Mouse (Mus musculus) gonadal fat pad, adult 2 months (tissue): ENCODE results near the gene Ppara. TPM values are rescaled to one million over a fixed set of nuclear protein-coding genes. Genes with fewer than 3 reads are reported as not detected.

ENCODE experiments used
- DNase-seq: peaks from one replicate; pipeline ENCODE4 v3.0.0-alpha.2; 2012; ENCODE audit warnings: low read depth
- polyA plus RNA-seq: library from polyadenylated mRNA; depleted of rRNA; stranded (reverse); fragments of >200 nt; gene quantifications from 2 replicates; pipeline ENCODE4 v1.2.3, GENCODE M21; 2012

The Ppara gene
- polyA plus RNA-seq, 1 experiment, result 3.6 TPM

DNA sequence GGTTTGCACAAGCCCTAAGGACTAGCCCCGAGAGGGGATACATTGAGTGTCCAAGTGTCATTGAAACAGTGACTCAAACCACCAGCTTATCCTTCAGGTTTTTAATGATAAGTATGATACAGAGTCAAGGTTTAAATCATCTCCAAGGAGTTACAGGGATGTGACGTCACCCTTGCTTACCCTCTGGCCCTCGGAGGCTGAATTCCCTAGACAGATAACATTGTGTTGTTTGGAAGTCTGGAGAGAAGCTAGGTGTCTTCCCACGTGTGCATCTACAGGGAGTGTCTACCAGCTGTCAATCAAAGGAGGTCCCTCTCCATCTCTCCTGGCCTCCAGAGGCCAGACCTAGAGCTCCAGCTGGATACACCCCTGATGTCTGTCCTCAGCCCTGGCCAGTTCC, 72.1 kb downstream of the Ppara start:
- DNase-seq, result no peak

DNA sequence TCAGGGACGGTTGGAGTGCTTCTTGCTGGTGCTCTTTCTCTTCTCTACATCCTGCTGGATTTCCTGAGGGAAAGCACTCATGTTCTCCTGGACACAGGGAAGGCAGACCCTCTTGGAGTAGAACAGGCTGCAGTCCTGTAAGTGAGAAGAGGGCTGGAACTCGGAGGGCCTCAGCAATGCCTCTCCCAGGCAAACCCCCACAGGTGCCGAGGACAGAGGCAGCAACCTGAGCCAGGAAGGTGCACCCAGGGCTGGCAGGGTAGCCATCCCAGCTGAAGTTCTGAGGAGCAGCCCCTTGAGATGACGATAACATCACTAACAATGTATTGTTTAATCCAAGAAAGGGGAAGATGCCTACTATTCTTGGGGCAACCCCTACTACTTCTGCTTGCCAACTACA, 72.6 kb downstream of the Ppara start:
- no peak for DNase-seq

DNA sequence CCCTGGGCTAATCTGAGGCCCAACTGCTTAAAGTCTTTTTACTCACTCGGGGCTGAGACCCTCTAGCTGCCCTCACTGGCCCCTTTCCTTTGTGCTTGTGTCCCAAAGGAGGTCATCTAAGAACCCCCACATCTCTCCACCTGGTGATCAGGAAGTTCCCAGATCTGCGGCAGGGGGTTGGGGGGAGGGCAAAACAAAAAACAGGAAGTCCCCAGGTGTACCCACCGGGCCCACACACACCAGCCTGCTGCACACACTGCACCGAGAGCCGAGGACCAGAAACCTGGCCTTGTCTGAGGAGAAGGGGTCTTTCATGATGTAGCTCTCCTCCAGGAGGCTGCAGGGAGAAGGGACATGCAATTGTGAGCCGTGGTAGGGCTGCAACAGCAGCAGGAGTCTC, 73.2 kb downstream of the Ppara start:
- no peak for DNase-seq

DNA sequence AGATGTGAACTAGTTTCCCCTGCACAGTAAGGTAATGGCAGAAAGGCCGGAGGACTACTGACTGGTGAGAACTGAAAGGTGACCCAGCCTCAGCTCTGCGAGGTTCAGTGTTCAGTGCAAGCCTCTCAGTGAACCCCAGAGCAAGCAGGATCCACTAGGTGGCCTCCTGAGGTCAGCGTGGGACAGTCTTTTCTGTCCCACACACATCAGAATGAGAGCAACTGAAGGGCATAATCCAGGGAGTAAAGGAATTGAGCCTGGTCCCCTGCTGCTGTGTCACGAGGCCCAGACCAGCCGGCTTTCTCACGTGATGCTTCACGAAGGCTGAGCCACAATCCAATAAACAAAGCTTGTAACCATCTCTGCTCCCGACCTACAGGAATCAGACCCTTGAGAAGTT, 73.7 kb downstream of the Ppara start:
- no peak for DNase-seq

DNA sequence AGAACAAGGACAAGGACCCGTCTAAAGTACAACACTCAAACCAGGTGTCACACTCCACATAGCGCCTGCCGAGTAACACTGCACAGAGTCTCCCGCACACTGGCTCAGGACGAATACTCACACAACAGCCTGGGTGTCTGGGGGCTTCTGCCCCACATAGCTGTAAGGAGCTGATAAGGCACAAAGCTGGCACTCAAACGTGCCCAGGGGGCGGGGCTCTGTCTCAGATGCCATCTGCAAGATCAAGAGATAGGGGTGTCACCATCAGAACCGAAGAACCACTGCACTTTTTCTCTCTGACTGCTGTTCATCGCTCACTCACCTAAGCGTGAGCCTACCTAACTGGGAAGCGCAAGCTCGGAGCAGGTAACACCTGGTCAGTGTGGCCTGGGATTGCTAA, 74.3 kb downstream of the Ppara start:
- DNase-seq, result no peak

DNA sequence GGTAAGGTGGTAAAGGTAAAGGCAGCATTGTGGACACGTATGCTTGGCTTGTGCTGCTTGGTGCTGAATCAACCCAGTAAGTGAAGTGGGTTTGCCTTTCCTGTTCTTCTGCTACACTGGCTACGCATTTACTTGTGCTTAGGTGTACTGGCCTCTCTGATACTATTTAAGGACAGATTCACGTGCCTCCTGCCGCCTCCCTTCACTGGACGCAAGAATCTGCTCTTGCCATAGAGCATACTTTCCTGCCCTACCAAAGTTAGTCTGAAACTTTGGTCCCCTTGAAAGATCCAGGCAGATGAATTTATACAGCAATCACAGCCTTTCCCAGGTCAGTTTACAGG, 75.7 kb downstream of the Ppara start:
- no peak for DNase-seq

DNA sequence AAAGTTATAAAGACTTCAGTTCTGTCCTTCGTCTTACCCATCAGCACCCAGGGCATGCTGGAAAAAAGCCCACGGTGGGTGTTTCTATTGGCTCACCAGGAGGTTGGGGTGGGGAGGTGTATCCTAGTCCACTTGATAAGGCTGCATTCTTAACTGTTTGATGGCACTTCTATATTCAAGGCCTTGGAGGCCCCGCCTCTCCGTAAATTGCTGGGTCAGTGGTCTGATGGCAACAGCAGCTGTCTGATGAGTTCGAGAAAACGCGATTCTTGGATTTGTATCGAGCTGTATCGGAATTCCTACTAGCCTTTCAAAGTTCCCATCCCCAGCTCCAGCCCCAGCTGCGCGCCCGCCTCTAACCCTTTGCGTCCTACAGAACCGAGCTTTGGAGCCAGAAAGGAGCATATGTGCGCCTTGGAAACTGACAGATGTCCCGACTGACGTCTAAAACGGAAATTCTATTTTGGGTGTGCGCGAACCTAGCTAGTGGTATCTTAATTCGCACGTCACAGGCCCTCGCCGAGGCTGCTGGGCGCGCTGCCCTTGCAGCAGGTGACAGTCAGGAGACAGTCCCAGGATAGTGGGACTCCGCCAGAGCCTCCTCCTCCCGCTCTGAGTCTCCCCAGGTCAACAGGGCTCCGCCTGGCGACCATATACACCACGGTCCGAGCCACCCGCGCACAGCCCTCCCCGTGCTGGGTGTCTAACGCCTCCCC, 76.2 kb downstream of the Ppara start:
- no peak for DNase-seq

DNA sequence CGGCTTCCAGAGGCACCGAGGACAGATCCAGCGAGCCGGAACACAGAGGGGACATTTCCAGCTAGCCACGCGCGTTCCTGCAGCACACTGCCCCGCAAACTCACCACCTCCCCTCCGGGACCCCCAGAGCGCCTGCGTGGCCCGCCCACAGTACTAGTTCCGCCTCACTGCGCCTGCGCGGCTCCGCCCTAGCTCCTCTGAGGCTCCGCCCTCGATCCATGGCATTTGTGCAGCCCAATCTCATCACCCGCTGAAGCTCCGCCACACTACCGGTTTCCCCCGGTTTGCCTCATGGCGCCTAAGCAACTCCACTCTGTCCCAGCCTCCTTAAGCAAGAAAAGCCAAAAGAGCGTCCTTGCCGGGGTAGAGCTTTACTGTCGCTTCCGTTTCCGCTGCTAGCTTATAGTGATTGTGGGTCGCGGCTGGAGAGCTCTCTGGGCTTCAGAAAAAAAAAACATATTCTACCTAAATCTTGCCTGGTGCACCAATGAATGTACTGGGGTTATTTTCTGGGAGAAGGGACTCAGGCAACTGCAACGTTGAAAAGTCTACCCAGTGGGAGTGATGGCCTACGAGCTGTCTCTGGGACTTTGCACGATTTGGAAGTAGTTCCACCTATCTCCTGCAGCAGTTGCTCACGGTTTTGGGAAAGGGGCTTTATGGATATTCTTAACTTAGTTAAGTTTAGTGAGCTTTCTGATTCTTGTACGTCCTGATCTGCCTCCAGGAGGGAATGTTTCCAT, 76.9 kb downstream of the Ppara start, which contains the start of gene Cdpf1:
Gene Cdpf1, minus strand, starts transcription at position 163 of the 743 bp plus-strand sequence.
- peak; percentile 44 for DNase-seq

DNA sequence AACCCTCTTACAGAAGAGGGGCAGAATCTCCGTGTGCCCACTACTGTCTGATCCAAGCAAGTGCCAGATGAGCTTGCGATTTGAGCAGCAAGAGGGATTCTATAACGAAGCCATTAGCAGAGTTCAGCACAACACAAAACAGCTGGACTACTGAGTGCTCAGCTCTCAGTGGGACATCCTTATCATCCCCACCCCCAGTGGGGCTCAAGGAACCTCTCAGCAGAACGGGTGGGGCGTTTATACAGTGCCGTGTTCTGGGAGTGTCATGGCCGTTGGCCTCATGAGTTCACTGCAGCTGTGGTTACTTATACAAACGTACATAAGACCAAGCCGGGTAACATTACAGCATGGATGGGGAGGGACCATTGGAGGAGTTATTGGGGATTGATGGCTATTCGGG, 78.6 kb downstream of the Ppara start:
- DNase-seq, result no peak

DNA sequence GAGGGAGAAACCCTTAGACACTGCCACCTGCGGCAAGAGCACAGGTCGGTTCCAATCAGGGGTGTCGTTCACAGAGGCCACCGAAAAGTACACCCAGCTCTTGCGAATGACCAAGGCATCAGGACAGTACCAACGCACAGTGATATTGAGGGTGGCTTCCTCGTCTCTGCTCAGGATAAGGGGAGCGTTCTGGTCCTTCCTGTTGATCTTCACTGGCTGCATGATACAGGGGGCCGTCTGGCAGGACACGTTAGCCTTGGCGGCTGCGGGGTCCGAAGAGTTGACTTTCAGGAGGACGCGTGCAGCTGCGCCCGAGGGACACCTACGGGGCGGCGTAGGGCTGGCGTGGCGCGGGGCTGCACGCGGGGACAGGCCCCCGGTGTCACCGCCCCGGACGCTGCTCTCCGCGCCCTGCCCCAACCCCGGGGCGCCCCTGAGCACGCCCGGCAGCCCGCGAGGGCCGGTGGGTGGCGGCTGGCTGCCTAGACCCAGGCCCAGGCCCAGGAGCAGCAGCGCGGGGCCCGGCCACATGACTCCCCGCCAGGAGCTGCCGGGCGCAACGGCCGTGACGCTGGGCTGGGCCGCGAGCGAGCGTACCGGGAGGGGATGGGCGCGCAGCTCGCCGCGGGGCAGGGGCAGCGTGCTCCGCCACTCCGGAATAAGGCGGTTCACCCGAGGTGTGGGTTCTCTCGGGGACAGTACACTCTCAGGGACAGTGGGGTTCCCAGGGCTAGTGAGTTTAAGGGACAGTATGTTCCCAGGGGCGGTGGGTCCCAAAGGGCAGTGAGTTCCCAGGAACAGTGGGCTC, 86.6 kb downstream of the Ppara start, which contains the start of gene Pkdrej:
Gene Pkdrej, minus strand, starts transcription at position 532 of the 808 bp plus-strand sequence.
- DNase-seq, result no peak

DNA sequence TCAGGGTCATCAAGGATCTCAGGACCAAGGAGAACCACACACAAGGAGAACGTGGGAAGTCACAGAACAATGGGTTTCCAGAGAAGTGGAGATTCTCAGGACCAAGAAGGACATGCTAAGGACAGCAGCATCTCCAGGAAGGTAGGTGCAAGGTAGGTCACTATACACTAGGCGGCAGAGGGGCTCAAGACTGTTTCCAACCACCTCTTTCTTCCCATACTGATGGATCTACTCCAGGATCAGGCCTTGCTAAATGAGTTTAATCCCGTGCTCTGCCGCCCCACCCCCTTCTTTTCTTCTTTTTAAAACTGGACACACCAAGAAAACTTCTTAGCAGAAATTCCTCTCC, 87.2 kb downstream of the Ppara start:
- no peak for DNase-seq

DNA sequence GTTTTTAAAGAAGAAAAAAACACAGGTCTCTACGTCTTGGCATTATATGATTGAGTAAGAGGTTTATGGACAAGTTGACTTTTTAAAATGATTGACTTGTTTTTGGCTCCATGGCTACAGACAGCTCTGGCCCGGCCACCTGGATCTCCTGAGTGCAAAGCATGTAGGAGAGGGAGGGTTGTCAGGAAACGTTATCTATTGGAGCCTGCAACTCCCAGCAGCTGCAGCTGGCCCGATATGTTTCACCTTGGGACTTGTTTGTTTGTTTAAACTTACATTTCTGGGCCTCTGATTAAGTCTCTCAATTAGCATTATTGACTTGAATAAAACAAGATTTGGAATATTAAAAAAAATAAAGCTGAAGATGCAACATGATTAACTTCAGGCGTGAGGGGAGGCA, 91.9 kb downstream of the Ppara start:
- DNase-seq, result no peak

DNA sequence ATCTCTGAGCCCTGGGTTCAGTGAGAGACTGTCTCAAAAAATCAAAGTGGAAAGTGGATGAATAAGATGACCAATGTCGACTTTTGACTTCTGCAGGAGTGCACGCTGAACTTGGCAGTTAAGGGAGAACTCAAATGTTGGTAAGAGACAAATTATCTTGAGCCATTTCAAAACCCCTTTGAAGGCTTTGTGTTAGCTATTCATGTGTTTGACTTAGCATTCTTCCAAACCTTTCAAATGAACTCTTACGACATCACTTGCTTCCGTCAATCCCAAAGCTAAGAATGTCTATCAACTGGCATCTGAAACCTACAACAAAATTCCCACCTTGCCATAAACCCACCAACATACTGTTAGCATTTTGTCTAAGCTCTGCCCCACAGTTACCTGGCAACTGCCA, 93.3 kb downstream of the Ppara start:
- DNase-seq, result no peak

DNA sequence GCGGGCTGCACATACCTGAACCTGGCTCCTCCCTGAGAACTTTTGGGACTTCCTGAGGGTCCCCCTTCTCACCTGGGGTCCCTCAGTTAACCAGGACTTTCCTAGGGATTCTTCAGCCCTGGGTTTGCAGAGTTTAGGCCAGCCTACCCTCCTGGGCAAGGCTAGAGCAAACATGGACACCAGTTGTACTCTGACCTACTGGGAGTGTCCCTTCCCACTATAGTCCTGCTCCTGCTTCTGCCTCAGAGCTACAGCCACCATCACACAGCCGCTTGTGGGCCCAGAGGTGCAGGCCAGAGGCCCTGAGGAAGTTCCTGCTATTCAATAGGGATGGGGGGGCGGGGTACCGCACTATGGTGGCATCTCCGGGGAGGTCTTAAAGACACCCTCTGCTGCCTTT, 94.7 kb downstream of the Ppara start:
- DNase-seq, result no peak

DNA sequence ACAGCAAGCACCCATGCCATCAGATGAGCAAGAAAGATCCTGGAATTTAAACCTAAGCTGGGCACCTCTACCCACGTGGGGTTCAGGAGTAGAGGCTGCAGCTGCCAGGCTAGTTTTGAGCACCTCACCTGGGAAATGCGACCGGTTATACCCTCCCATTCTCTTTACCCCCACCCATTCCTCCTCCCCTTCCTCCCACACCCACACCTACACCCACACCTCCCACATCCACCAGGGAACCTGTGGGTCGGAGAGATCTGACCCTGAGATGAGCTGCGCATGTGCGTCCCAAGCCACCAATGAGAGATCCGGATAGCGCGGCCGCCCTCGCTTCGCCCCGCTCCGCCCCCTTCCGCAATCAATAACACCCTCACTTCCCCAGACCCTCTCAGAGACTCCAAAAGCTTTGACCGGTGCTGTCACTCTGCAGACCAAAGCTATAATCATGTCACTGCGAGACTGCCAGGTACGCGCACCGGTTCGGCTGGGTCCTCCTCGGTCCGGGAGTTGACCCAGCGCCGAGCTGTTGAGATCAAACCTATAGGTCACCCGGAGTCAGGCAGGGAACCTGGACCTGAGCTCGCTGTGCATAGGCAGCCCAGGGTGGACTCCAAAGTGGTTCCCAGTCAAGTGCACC, 97.3 kb downstream of the Ppara start, which contains the start of gene Ttc38:
Gene Ttc38, plus strand, starts transcription at position 353 of the 637 bp plus-strand sequence.
- DNase-seq, result no peak

DNA sequence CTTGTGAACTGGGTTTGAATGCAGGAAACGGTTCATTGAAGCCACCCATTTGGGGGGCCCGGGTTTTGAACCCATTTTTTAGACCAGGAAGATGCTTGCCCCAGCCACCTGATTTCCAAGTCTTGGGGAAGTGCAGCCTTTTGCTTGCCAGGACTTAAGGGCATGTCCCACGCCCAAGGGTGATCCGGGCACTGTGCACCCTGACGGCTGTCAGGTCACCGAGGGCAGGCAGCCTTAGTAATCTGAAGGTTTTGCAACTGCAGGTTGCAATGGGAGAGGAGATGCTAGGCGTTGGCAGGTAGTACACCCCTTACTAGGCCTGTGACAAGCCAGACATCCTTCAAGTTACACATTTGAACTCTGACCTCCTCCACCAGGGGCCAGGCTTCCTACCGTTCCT, 97.8 kb downstream of the Ppara start:
- no peak for DNase-seq

DNA sequence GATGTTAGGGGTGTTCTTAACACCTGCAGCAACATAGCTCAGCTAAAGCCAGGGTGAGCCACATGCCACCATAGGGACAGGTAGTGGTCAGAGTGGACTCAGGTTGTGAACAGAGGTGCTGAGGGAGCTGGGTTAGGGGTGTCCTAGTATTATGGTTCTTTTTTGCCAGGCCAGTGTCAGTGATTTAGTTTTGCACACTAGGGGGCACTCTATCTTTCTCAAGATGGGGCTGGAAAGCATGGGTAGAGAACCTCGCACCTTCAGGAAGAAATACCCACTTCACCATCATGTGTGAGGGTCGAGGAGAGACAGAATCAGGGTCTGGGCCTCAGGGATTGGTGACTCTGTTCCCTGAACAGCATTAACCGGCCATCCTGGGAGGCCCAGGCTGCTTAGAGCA, 100.6 kb downstream of the Ppara start:
- DNase-seq, result no peak

DNA sequence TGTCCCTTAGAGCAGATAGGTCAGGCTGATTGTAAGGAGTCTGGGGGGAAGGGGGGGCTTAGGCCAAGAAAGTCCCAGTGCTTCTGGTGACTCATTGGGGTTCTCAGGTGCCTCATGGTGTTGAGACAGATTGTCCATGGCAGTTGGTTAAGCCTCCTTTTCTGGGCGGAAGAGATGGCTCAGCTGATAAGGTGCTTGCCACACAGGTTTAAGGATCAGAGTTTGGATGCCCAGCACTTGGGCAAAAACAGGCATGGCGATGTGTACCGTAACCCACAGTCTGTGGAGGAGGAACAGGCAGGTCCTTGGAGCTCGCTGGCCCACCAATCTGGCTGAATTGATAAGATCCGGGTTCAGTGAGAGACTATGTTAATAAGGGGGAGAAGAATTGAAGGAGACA, 102.1 kb downstream of the Ppara start:
- no peak for DNase-seq

DNA sequence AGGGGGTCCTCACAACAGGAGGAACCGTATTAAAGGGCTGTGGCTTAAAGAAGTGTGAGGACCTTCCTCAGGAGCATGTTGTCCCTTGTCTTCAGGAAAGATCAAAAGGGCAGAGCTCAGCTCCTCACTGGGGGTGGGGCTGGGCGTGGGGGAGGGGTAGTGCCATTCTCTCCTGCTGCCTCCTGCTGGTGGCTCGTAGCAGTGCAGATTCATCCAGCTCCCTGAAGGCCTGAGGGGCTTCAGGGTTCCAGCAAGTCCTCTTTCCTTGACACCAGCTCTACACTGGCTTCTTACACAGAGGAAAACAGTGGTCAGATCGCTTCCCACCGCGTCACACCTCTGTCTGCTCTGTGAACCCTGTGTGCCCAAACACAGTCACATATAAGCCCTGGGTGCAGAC, 106.2 kb downstream of the Ppara start:
- DNase-seq, result no peak

DNA sequence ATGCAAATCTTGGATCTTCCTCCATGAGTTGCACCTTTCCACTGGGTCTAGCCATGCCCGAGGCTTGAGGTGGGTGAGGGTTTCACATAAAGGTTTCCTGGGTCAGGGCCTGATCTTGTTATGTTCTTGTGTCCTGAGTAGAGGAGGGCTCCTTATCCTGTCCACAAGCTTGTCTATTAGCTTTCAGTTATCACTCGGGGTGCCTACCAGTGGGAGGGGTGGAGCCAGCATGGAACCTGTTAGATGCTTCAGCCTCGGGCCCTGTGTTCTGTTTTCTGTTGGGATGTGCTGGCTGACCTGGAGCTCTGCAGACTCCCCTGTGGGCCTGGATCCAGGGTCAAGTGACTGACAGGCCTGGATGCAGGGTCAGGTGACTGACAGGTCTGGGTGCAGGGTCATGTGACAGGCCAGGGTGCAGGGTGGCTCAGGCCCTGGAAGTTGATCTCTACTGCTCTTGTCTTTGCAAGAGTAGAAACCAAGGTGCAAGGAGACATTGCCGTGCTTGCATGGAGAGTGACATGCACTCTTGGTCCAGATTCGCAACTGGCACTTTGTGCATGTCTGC, 107.1 kb downstream of the Ppara start:
- DNase-seq, result no peak

DNA sequence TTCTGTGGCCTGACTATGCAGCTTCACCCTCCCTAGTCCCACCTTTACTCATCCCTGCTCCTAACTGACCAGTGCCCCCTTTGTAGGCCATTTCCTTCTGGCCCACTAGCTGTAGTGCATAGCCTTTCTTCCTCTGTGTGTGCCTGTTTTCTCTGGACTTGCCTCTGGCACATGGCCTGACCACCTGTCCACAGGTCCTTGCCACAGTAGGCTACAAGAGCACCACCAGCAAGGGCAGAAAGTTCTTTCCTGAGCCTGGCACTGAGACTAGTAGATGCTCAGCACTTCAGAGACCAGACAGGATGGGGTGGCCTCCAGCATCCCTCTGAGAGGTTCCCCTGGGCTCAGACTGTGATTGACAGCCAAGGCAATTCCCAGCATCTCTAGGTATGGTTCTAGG, 110.3 kb downstream of the Ppara start:
- no peak for DNase-seq
